Mouse (Mus musculus) heart, embryonic 12.5 days (tissue): ENCODE measurements around the gene Wfdc21. TPM values are rescaled to one million over a fixed set of nuclear protein-coding genes. Genes with fewer than 3 reads are reported as not detected.

Source experiments
- ATAC-seq: fragments of 200-750 bp; cut with Nextera tagmentation; 2 replicates; pipeline ENCODE4 v1.8.0; 2017; ENCODE audit warnings: moderate TSS enrichment, moderate library complexity; ENCODE audit not compliant: insufficient number of reproducible peaks, low FRiP score
- H3K27ac ChIP-seq: fragments of 300-500 bp; sonication (generic); 2 replicates; pipeline ENCODE4 v1.5.1; 2016; ENCODE audit warnings: mild to moderate bottlenecking, moderate library complexity; ENCODE audit not compliant: poor library complexity, severe bottlenecking
- H3K27me3 ChIP-seq: fragments of 300-500 bp; sonication (generic); replicated peaks from 2 replicates; pipeline ENCODE4 v1.6.1; 2016; ENCODE audit warnings: mild to moderate bottlenecking, moderate library complexity
- H3K36me3 ChIP-seq: fragments of 300-500 bp; sonication (generic); 2 replicates; pipeline ENCODE4 v1.6.1; 2016; ENCODE audit warnings: mild to moderate bottlenecking, moderate library complexity
- H3K4me1 ChIP-seq: fragments of 300-500 bp; sonication (generic); replicated peaks from 2 replicates; pipeline ENCODE4 v1.6.1; 2016; ENCODE audit warnings: mild to moderate bottlenecking
- H3K4me2 ChIP-seq: fragments of 300-500 bp; sonication (generic); 2 replicates; pipeline ENCODE4 v1.6.1; 2016; ENCODE audit warnings: mild to moderate bottlenecking, moderate library complexity
- H3K4me3 ChIP-seq: fragments of 300-500 bp; sonication (generic); 2 replicates; pipeline ENCODE4 v1.5.1; 2016; ENCODE audit warnings: mild to moderate bottlenecking
- H3K9ac ChIP-seq: fragments of 300-500 bp; sonication (generic); 2 replicates; pipeline ENCODE4 v1.6.1; 2016; ENCODE audit warnings: mild to moderate bottlenecking, moderate library complexity
- H3K9me3 ChIP-seq: fragments of 300-500 bp; sonication (generic); replicated peaks from 2 replicates; pipeline ENCODE4 v1.6.1; 2016; ENCODE audit warnings: mild to moderate bottlenecking, moderate library complexity
- WGBS: fragments of 180-500 bp; shearing (Covaris S2); methylation state at CpG from one replicate; pipeline ENCODE4 v1.1.7; 2016; 5-methylcytosine and 5-hydroxymethylcytosine counted together
- polyA plus RNA-seq: library from polyadenylated mRNA; unstranded; fragments of >200 nt; fragmentation: Nextera tagmentation; extraction: Ambion mirVana; gene quantifications from 2 replicates; pipeline ENCODE4 v1.2.1, GENCODE M21; 2016

Wfdc21 gene
- not detected in 2 replicates for polyA plus RNA-seq

DNA sequence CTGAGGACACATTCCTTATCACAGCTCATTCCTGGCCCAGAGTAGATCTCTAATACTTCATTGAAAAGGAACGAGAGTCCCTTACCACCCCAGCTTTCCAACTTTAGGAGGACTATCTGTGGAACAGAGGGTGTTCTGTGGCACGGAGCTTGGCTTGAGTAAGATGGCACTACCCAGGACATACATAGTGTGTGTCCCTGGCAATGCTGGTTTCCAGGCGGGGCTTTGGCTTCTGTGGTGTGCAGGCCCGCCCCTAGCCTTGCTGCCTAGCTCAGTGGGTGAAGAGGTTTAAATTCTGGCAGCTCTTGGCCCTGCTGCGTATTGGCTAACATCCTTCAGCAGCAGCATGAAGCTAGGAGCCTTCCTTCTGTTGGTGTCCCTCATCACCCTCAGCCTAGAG, at the start of gene Wfdc21:
Gene Wfdc21 (plus strand): TSS at position 260 of the 400 bp plus-strand sequence.
- Histone ChIP-seq H3K36me3 (no peaks in the 10 kb centered on the region), H3K27ac (no peak within 1 kb of the TSS), H3K27me3 (peaks cover 73% of the 10 kb centered on the region), H3K4me2 (no peak within 1 kb of the TSS), H3K9ac (no peak within 1 kb of the TSS), H3K4me3 (no peak within 1 kb of the TSS), H3K9me3 (no peaks in the 10 kb centered on the region), H3K4me1 (no peaks in the 10 kb centered on the region)
- ATAC-seq = no peak
- 62% methylated on average over 5 of the region's 5 CpGs for WGBS

- 59% methylated on average over 1 of the region's 1 CpGs for WGBS
- H3K4me3 ChIP-seq = no peak within 1 kb of the TSS
- no peaks in the 10 kb centered on the region for H3K36me3 ChIP-seq
- no peaks in the 10 kb centered on the region; the same call in 1 of the 2 replicates for H3K27me3 ChIP-seq
- no peak for ATAC-seq
- no peaks in the 10 kb centered on the region for H3K4me1 ChIP-seq
- no peak within 1 kb of the TSS for H3K27ac ChIP-seq
- H3K9me3 ChIP-seq = no peaks in the 10 kb centered on the region
- no peak within 1 kb of the TSS for H3K9ac ChIP-seq
- no peak within 1 kb of the TSS for H3K4me2 ChIP-seq
Observed at GRCm38 (mm10) chr11:83703705-83704104, 43.0 kb upstream of the Wfdc21 start, which contains the start of gene Wfdc17. Wfdc17 (plus strand) TSS chr11:83703991.

DNA sequence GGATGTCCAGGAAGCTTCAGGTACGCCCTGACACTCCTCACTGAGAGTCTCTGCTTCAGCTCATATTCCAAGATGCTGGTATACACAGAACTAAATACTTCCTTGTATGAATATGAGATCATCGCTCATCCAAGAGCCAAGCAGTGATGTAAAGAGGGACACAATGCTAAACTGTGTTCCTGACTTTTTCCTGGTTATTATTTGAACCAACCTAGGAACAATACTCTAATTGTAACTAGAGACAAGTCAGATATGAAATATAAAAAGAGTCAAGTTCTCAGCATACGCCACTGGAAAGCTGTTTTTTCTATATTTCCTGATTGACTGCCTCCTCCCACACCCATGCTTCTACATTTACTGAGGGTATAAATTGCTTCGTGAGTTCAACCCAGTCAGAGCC, 38.0 kb upstream of the Wfdc21 start, which contains the start of gene Wfdc18:
Gene Wfdc18 (plus strand): TSS at position 301 of the 400 bp plus-strand sequence.
- 70% methylated on average over 4 of the region's 4 CpGs for WGBS
- no peak for ATAC-seq
- no peak within 1 kb of the TSS for H3K4me2 ChIP-seq
- H3K9ac ChIP-seq = no peak within 1 kb of the TSS
- H3K27ac ChIP-seq = no peak within 1 kb of the TSS
- no peaks in the 10 kb centered on the region for H3K9me3 ChIP-seq
- H3K36me3 ChIP-seq = no peaks in the 10 kb centered on the region
- no peaks in the 10 kb centered on the region; the same call in 1 of the 2 replicates for H3K27me3 ChIP-seq
- H3K4me1 ChIP-seq = no peaks in the 10 kb centered on the region
- H3K4me3 ChIP-seq = no peak within 1 kb of the TSS

GRCm38 (mm10) chr11:83709683-83710082, 37.1 kb upstream of the Wfdc21 start:
- no peak overlapping the region for H3K27ac ChIP-seq
- H3K4me3 ChIP-seq = no peak overlapping the region
- no peak for ATAC-seq
- H3K36me3 ChIP-seq = no peaks in the 10 kb centered on the region
- H3K4me1 ChIP-seq = no peaks in the 10 kb centered on the region
- 79% methylated on average over 5 of the region's 5 CpGs for WGBS
- H3K4me2 ChIP-seq = no peak overlapping the region
- H3K9ac ChIP-seq = no peak overlapping the region
- no peaks in the 10 kb centered on the region; the same call in 1 of the 2 replicates for H3K27me3 ChIP-seq
- H3K9me3 ChIP-seq = no peaks in the 10 kb centered on the region

GRCm38 (mm10) chr11:83712671-83713070, 34.1 kb upstream of the Wfdc21 start:
- H3K27me3 ChIP-seq = no peaks in the 10 kb centered on the region; the same call in 1 of the 2 replicates
- H3K27ac ChIP-seq = no peak overlapping the region
- H3K9ac ChIP-seq = no peak overlapping the region
- no peak overlapping the region for H3K4me2 ChIP-seq
- WGBS = 89% methylated on average over 1 of the region's 1 CpGs
- no peak overlapping the region for H3K4me3 ChIP-seq
- no peaks in the 10 kb centered on the region for H3K36me3 ChIP-seq
- no peaks in the 10 kb centered on the region for H3K4me1 ChIP-seq
- no peaks in the 10 kb centered on the region for H3K9me3 ChIP-seq
- no peak for ATAC-seq

DNA sequence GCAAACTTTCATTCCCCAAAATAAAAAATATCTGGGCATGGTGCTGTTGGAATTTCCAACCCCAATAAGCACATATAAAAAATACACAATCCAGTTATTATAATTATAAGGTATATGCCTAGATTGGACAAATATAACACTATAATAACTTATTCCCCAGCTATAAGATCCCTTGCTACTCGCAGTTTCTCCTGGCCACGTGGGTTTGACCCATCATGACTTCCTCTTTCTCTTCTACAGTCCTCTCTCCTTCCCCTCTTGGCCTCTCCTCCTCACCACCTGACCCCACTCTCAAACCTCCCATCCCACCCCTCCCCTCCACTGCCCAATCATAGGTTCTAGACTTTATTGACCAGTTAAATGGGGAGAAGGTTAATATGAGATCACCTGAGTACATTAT, 32.8 kb upstream of the Wfdc21 start:
- no peaks in the 10 kb centered on the region for H3K4me1 ChIP-seq
- no peak overlapping the region for H3K4me2 ChIP-seq
- no peak overlapping the region for H3K4me3 ChIP-seq
- no peaks in the 10 kb centered on the region for H3K9me3 ChIP-seq
- no peaks in the 10 kb centered on the region for H3K27me3 ChIP-seq
- H3K36me3 ChIP-seq = no peaks in the 10 kb centered on the region
- H3K9ac ChIP-seq = no peak overlapping the region
- no peak for ATAC-seq
- 74% methylated on average over 2 of the region's 2 CpGs for WGBS
- no peak overlapping the region for H3K27ac ChIP-seq

- no peak overlapping the region for H3K9ac ChIP-seq
- H3K4me1 ChIP-seq = no peaks in the 10 kb centered on the region
- no peaks in the 10 kb centered on the region for H3K36me3 ChIP-seq
- no peak overlapping the region for H3K27ac ChIP-seq
- H3K9me3 ChIP-seq = no peaks in the 10 kb centered on the region
- WGBS = 81% methylated on average over 6 of the region's 6 CpGs
- H3K4me2 ChIP-seq = no peak overlapping the region
- H3K4me3 ChIP-seq = no peak overlapping the region
- H3K27me3 ChIP-seq = no peaks in the 10 kb centered on the region
- no peak for ATAC-seq
Observed at GRCm38 (mm10) chr11:83717042-83717665, 29.6 kb upstream of the Wfdc21 start.

DNA sequence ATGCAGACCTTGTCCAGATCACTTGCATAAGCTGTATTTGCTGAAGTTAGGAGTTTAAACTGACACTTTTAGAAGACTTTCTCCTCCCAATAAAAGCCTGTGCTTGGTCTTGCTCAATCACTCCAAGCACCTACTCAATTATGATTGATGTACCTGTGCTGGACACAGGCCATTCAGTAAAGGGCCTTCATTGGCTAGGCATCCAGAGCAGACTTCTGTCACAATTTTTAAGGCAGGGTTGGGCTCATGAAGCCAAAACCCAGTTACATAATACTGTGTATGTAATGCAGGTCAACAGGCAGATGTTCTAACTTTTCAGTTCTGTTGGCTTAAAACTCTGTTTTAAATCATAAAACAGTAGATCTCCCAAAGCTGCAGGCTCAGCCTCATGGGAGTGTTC, 26.0 kb upstream of the Wfdc21 start:
- H3K27ac ChIP-seq = no peak overlapping the region
- no peaks in the 10 kb centered on the region for H3K27me3 ChIP-seq
- H3K4me1 ChIP-seq = no peaks in the 10 kb centered on the region
- H3K4me3 ChIP-seq = no peak overlapping the region
- H3K4me2 ChIP-seq = no peak overlapping the region
- no peaks in the 10 kb centered on the region for H3K9me3 ChIP-seq
- no peak overlapping the region for H3K9ac ChIP-seq
- ATAC-seq = no peak
- H3K36me3 ChIP-seq = no peaks in the 10 kb centered on the region

DNA sequence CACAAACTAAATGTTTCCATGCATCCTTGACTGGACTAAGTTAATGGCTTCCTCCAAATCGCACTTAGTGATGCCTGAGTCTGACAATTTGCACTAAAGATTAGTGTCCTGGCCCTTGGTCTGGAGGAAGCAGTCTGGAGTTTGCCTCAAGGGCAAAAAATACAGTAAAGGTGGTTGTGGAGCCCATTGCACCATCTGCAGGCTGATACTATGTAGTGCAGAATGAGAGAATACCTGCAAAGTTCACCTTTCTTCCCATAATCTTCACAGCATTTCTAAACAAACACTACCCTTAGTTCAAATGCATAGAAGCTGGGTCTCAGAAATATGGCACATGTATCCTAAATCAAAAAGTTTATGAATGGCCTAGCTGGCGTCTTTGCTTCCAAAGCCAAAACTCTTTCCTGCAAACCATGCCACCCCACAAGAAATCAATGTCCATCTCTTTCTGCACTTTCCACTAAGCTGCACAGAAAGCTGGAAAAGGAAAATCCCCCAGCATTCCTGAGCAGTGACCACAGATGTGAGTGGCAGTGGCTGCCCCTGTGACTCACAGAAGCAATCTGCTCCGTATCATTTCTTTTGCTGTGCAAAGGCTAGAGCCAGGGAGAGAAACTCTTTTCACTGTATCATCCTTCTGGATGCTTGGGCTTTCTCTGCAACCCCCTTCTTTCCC, 17.8 kb upstream of the Wfdc21 start:
- H3K27me3 ChIP-seq = 0 out of 2 replicates have a peak, but pooled peaks cover 3% of the 10 kb centered on the region
- H3K4me1 ChIP-seq = no peaks in the 10 kb centered on the region
- no peak overlapping the region for H3K27ac ChIP-seq
- no peak overlapping the region for H3K9ac ChIP-seq
- H3K4me3 ChIP-seq = no peak overlapping the region
- 35% methylated on average over 3 of the region's 3 CpGs for WGBS
- H3K36me3 ChIP-seq = no peaks in the 10 kb centered on the region
- H3K4me2 ChIP-seq = no peak overlapping the region
- 0 out of 2 replicates have a peak, but pooled peaks cover 2% of the 10 kb centered on the region for H3K9me3 ChIP-seq
- no peak for ATAC-seq

DNA sequence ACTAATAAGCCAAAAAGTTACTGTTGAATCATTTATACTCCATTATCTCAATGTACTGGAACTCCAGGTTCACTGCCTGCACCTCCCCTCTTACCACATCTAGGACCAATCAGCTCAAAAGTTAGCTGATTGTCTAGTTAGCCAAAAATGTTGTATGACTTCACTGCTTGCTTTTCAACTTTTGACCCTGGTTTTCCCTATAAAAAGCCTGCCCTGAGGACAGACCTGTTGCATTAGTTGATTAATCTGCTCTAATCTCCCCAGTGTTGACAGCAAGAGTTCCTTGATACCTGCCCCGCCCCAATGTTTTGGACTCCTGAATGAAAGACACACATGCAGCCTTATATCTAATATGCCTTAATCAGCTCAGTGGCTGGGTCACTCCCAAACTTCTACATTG, 15.6 kb upstream of the Wfdc21 start:
- WGBS = 70% methylated on average over 1 of the region's 1 CpGs
- ATAC-seq = no peak
- Histone ChIP-seq H3K4me3 (no peak overlapping the region), H3K9me3 (peaks cover 5% of the 10 kb centered on the region; the same call in 1 of the 2 replicates), H3K36me3 (no peaks in the 10 kb centered on the region), H3K4me2 (no peak overlapping the region), H3K9ac (no peak overlapping the region), H3K27ac (no peak overlapping the region), H3K4me1 (no peaks in the 10 kb centered on the region), H3K27me3 (0 out of 2 replicates have a peak, but pooled peaks cover 3% of the 10 kb centered on the region)

DNA sequence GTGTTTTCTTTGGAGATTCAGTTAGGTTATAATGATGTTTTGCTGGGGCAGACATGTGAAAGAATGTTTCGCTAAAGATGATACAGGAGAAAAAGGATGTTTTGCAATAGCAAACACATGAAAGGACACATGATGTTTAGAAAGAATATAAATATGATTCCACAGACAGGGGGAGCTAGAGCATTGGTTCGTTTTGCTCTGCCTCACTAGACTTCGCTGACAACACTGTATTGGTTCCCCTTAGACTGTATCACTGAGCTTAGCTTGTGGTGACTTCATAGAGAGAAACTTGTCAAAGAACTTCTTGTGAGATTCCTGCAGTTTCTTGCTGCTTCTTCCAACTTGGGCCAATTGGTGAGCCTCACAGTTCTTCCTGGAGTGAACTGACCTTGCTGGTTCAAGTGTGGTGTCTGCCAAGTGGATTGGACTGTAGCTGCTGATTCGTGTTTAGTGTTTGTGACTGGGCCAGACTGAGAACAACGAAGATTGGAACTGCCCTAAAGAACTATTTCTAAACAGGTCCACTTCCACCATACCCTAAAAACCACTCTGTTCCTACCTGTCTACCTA, 13.6 kb upstream of the Wfdc21 start:
- Histone ChIP-seq H3K4me3 (no peak overlapping the region), H3K9me3 (peaks cover 5% of the 10 kb centered on the region; the same call in 1 of the 2 replicates), H3K27ac (no peak overlapping the region), H3K4me1 (no peaks in the 10 kb centered on the region), H3K27me3 (0 out of 2 replicates have a peak, but pooled peaks cover 3% of the 10 kb centered on the region), H3K36me3 (no peaks in the 10 kb centered on the region), H3K9ac (no peak overlapping the region), H3K4me2 (no peak overlapping the region)
- 73% methylated on average over 5 of the region's 5 CpGs for WGBS
- ATAC-seq = no peak
